Mouse (Mus musculus): ENCODE measurements around the gene Pla2g1b. TPM values are rescaled to one million over a fixed set of nuclear protein-coding genes. Genes with fewer than 3 reads are reported as not detected.
"Not testable (repeated sequence)": the region's sequence is repeated elsewhere in the genome, so short reads cannot be mapped to it uniquely, and the experiment has no call there.

The Pla2g1b gene
- polyA plus RNA-seq, 1 experiment from 2014 or later, result not detected

DNA sequence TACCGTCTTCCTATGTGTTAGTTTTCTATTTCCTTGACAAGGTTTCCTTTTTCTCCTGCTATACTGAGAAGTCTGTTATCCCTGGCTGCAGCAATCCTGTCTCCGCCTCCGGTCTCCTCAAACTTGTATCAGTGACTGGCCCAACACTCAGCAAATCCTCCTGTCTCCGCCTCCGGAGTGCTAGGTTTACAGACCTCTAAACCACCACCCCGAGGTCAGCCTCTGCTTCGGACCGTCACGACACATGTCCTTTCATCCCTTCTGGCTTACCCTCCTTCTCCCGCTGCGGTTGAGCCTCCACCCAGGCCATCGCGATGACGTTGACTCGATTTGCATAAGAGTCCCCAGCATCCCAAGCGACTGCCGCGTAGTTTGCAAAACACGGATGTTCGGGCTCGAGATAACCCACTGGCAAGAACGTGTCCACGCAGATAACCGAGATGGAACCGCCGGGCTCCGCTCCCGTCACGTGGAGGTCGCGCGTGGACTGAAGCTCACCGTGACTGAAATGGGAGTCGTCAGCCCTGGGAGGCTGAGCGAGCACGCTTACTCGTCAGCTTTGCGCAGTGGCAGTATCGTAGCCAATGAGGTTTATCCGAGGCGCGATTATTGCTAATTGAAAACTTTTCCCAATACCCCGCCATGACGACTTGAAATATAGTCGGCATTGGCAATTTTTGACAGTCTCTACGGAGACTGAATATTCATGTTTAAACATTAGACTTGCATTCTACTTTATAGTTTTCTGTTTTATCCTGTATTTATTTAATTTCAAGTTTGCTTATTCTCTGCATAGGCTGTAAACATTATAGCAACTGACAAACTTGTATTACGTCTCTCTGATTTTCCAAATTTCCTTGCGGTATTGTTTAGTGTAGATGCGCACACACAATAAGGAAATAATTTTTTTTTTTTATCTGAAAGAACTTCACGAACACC is 23.9 kb downstream of the Pla2g1b start:
- Histone ChIP-seq H3K4me3 (peak overlapping the region; percentile 49), H3K9me3 (no peaks in the 10 kb centered on the region), H3K27me3 (ENCODE audit: poor library complexity, severe bottlenecking) (0 out of 2 replicates have a peak, but pooled peaks cover 5% of the 10 kb centered on the region), H3K4me1 (peaks cover 44% of the 10 kb centered on the region), H3K36me3 (replicated peaks) (no peaks in the 10 kb centered on the region), H3K27ac (peak overlapping the region; percentile 100)
- DNase-seq (ENCODE audit: extremely low spot score, low spot score), result peak; percentile 90
- whole genome bisulfite sequencing, result under 1% methylated on average over 50 of the region's 50 CpGs

DNA sequence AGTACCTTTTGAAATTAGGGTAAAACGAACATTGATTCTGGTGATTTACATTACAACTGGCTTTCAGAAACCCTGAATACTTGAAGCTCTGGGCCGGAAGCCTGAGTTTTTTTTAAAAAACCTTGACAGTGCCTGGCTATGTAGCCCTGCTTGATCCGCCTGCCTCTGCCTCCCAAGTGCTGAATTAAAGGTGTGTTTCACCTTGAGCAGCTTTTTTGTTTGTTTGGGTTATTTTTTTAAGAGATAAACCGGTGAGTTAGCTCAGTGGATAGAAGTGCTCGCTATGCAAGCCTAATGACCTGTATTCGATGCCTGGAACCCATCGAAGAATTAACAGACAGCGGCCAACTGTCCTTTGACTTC is 24.6 kb downstream of the Pla2g1b start:
- Histone ChIP-seq H3K4me3 (peak overlapping the region; percentile 14; the same call in 1 of the 2 replicates), H3K9me3 (no peaks in the 10 kb centered on the region), H3K27ac (no peak overlapping the region), H3K36me3 (replicated peaks) (no peaks in the 10 kb centered on the region), H3K27me3 (ENCODE audit: poor library complexity, severe bottlenecking) (0 out of 2 replicates have a peak, but pooled peaks cover 5% of the 10 kb centered on the region), H3K4me1 (peaks cover 42% of the 10 kb centered on the region)
- DNase-seq (ENCODE audit: extremely low spot score, low spot score), result no peak
- 17% methylated on average over 8 of the region's 8 CpGs for WGBS

DNA sequence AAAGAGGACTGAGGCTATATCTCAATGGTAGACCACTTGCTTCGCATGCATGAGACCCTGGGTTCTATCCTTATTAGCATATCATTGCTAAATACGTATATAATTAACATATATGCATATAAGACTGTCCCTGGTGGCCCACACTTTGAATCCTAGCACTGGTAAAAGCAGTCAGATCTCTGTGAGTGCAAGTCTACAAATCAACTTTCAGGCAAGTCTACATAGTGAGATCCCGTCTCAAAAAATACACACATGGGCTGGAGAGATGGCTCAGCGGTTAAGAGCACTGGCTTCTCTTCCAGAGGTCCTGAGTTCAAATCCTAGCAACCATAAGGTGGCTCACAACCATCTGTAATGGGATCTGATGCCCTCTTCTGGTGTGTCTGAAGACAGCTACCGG is 25.0 kb downstream of the Pla2g1b start:
- 36% methylated on average over 5 of the region's 5 CpGs for WGBS

DNA sequence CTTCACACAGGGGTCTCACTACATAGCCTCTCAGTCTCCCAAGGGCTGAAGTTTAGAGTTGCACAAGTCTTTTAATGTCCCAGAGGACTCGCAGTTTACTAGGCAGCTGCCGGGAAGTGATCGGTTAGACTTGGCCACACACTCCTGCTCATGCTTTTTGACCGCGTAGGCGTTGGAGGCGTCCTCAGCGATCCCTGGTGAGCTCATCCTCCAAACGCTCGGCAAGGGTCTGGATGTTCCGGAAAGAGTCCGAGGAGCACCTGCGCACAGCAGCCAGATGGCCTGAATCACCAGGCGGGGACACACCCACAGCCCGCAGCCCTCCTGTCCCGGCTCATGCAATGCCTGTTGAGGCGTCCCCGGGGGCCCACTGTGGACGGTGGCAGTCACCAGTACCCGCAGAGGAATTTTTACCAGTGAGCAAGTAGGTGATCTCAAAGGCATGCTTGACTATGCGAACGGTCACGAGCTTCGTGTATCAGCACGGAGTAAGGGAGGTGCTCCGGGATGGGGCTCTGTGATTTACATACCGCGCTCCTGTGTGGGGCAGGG is 25.8 kb downstream of the Pla2g1b start:
- Histone ChIP-seq H3K4me1 (peaks cover 42% of the 10 kb centered on the region), H3K4me3 (peak overlapping the region; percentile 45), H3K36me3 (replicated peaks) (no peaks in the 10 kb centered on the region), H3K9me3 (no peaks in the 10 kb centered on the region), H3K27me3 (ENCODE audit: poor library complexity, severe bottlenecking) (0 out of 2 replicates have a peak, but pooled peaks cover 5% of the 10 kb centered on the region), H3K27ac (peak overlapping the region; percentile 70)
- DNase-seq (ENCODE audit: extremely low spot score, low spot score), result no peak
- 8% methylated on average over 28 of the region's 28 CpGs for WGBS

More for the DNA sequence above, 25.0 kb downstream of the Pla2g1b start:
- DNase-seq (ENCODE audit: extremely low spot score, low spot score), result no peak
- no peak overlapping the region for H3K4me3 ChIP-seq
- no peak overlapping the region for H3K27ac ChIP-seq
- no peaks in the 10 kb centered on the region for H3K9me3 ChIP-seq
- no peaks in the 10 kb centered on the region for H3K36me3 ChIP-seq (replicated peaks)
- 0 out of 2 replicates have a peak, but pooled peaks cover 5% of the 10 kb centered on the region for H3K27me3 ChIP-seq (ENCODE audit: poor library complexity, severe bottlenecking)
- peaks cover 42% of the 10 kb centered on the region for H3K4me1 ChIP-seq

- Histone ChIP-seq H3K4me3 (no peak overlapping the region), H3K4me1 (peaks cover 42% of the 10 kb centered on the region), H3K36me3 (replicated peaks) (no peaks in the 10 kb centered on the region), H3K27ac (no peak overlapping the region), H3K9me3 (no peaks in the 10 kb centered on the region), H3K27me3 (ENCODE audit: poor library complexity, severe bottlenecking) (0 out of 2 replicates have a peak, but pooled peaks cover 5% of the 10 kb centered on the region)
- no peak for DNase-seq (ENCODE audit: extremely low spot score, low spot score)
- 80% methylated on average over 6 of the region's 6 CpGs for WGBS
Observed at GRCm38 (mm10) chr5:115492711-115493335, 26.8 kb downstream of the Pla2g1b start.

DNA sequence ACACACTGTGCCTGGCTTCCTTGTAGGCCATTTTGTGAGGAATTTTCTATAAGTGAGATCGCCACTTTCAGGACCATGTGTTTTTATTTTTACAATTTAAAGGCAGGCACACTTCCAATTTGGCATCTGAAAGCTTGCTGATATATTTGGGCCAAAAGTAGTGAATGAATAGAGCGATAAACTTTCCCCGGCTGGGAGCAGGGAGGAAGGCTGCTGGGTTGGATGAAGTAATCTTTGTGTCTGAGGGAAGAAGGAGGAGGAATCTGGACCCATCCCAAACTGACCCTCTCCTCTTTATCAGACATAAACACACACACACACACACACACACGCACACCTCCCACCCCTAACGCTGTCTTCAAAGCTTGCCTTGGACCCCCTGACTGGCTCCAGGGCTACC is 27.4 kb downstream of the Pla2g1b start:
- no peaks in the 10 kb centered on the region for H3K36me3 ChIP-seq (replicated peaks)

GRCm38 (mm10) chr5:115495618-115496017 is 29.6 kb downstream of the Pla2g1b start:
- not testable (repeated sequence) for H3K27ac ChIP-seq; DNase-seq (ENCODE audit: extremely low spot score, low spot score); H3K36me3 ChIP-seq (replicated peaks); H3K27me3 ChIP-seq (ENCODE audit: poor library complexity, severe bottlenecking); H3K9me3 ChIP-seq; H3K4me3 ChIP-seq
- 91% methylated on average over 3 of the region's 3 CpGs for WGBS
- peaks cover 28% of the 10 kb centered on the region for H3K4me1 ChIP-seq

More for the DNA sequence above, 27.4 kb downstream of the Pla2g1b start:
- H3K4me1 ChIP-seq, result peaks cover 40% of the 10 kb centered on the region
- H3K27ac ChIP-seq, result no peak overlapping the region
- 0 out of 2 replicates have a peak, but pooled peaks cover 5% of the 10 kb centered on the region for H3K27me3 ChIP-seq (ENCODE audit: poor library complexity, severe bottlenecking)
- no peak for DNase-seq (ENCODE audit: extremely low spot score, low spot score)
- H3K4me3 ChIP-seq, result no peak overlapping the region
- WGBS, result 75% methylated on average over 5 of the region's 5 CpGs
- H3K9me3 ChIP-seq, result no peaks in the 10 kb centered on the region

GRCm38 (mm10) chr5:115497033-115497432 is 31.0 kb downstream of the Pla2g1b start:
- no peaks in the 10 kb centered on the region for H3K36me3 ChIP-seq (replicated peaks)
- H3K4me1 ChIP-seq, result peaks cover 18% of the 10 kb centered on the region
- WGBS, result 84% methylated on average over 7 of the region's 7 CpGs
- no peaks in the 10 kb centered on the region for H3K9me3 ChIP-seq
- DNase-seq (ENCODE audit: extremely low spot score, low spot score), result no peak
- H3K27ac ChIP-seq, result no peak overlapping the region
- 0 out of 2 replicates have a peak, but pooled peaks cover 3% of the 10 kb centered on the region for H3K27me3 ChIP-seq (ENCODE audit: poor library complexity, severe bottlenecking)
- no peak overlapping the region for H3K4me3 ChIP-seq

DNA sequence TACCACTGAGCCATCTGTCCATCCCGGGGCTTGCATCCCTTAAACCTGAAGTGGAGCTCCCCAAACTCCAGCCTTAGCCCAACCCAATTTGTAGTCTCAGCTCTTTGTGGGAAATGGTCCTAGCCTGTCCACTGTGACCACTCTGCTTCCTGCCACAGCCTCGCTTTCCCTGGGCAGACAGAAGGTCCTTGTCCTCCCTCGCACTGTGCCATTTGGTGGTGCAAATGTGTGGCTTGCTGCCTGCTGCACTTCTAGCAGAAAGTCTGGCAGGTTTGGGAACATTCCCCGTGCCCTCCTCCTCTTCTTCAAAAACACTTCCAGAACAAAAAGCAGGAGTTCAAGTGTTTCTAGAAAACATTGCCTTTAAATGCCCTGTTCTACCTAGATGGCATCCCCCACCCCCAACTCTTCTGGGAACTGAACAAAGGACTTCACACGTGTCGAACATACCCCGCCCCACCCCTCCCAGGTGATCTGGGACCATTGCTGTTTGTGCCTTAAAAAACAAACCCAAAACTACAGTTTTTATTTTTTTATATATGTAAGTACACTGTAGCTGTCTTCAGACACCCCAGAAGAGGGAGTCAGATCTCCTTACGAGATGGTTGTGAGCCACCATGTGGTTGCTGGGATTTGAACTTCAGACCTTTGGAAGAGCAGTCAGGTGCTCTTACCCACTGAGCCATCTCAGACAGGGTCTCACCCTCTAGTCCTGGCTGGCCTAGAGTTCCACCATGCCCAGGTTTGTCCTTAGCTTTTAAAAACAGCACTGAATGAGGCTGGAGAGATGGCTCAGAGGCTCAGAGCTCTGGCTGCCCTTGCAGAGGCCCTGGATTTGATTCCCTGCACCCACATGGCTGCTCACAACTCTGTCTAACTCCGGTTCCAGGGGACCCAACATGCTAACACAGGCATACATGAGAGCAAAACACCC is 32.5 kb downstream of the Pla2g1b start:
- DNase-seq (ENCODE audit: extremely low spot score, low spot score), result no peak
- no peaks in the 10 kb centered on the region for H3K27me3 ChIP-seq (ENCODE audit: poor library complexity, severe bottlenecking)
- H3K27ac ChIP-seq, result no peak overlapping the region
- H3K9me3 ChIP-seq, result no peaks in the 10 kb centered on the region
- no peak overlapping the region for H3K4me3 ChIP-seq
- 64% methylated on average over 9 of the region's 9 CpGs for WGBS
- H3K4me1 ChIP-seq, result peaks cover 4% of the 10 kb centered on the region
- no peaks in the 10 kb centered on the region for H3K36me3 ChIP-seq (replicated peaks)

DNA sequence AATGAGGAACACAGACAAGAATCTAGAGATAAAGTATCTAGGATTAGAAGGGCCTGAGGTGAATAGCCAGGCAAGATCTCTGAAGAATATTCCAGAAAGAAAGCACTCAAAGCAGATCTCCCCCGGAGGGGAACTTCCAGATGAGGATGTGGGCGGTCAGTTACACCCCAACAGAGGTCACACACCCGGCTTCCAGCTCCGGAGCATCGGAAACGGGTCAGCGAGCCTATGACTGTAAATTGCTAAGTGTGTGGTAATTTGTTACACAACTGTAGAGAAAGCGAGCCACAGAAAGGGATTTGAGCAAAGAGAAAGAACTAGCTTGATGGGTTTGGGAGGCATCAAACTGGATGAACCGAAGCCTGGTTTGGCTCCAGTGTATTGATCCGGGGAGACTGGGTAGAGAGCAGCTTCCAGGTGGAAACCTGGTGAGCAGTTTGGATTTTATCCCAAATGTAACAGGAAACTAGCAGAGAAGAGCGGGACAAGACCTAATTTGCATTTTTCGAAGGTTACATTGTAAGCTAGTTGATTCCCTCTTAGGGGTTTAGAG is 34.4 kb downstream of the Pla2g1b start:
- Histone ChIP-seq H3K4me3 (no peak overlapping the region), H3K36me3 (replicated peaks) (no peaks in the 10 kb centered on the region), H3K27ac (no peak overlapping the region), H3K9me3 (no peaks in the 10 kb centered on the region), H3K27me3 (ENCODE audit: poor library complexity, severe bottlenecking) (no peaks in the 10 kb centered on the region), H3K4me1 (no peaks in the 10 kb centered on the region; the same call in 1 of the 2 replicates)
- 87% methylated on average over 12 of the region's 12 CpGs for WGBS
- no peak for DNase-seq (ENCODE audit: extremely low spot score, low spot score)

GRCm38 (mm10) chr5:115503035-115503434 is 37.0 kb downstream of the Pla2g1b start:
- Histone ChIP-seq H3K27ac (no peak overlapping the region), H3K4me3 (no peak overlapping the region), H3K36me3 (replicated peaks) (no peaks in the 10 kb centered on the region), H3K27me3 (ENCODE audit: poor library complexity, severe bottlenecking) (no peaks in the 10 kb centered on the region), H3K4me1 (peaks cover 19% of the 10 kb centered on the region), H3K9me3 (no peaks in the 10 kb centered on the region)
- 67% methylated on average over 12 of the region's 12 CpGs for WGBS
- DNase-seq (ENCODE audit: extremely low spot score, low spot score), result no peak

- H3K4me1 ChIP-seq, result peaks cover 43% of the 10 kb centered on the region
- not testable (repeated sequence) for DNase-seq (ENCODE audit: extremely low spot score, low spot score); H3K9me3 ChIP-seq; H3K27me3 ChIP-seq (ENCODE audit: poor library complexity, severe bottlenecking); H3K27ac ChIP-seq; H3K36me3 ChIP-seq (replicated peaks); H3K4me3 ChIP-seq
- WGBS, result 80% methylated on average over 4 of the region's 4 CpGs
Observed at GRCm38 (mm10) chr5:115505617-115506016, 39.6 kb downstream of the Pla2g1b start.

Data from forebrain, embryonic 10.5 days (tissue).